Mouse (Mus musculus): Measurements from ENCODE around the gene Vinac1.

DNA sequence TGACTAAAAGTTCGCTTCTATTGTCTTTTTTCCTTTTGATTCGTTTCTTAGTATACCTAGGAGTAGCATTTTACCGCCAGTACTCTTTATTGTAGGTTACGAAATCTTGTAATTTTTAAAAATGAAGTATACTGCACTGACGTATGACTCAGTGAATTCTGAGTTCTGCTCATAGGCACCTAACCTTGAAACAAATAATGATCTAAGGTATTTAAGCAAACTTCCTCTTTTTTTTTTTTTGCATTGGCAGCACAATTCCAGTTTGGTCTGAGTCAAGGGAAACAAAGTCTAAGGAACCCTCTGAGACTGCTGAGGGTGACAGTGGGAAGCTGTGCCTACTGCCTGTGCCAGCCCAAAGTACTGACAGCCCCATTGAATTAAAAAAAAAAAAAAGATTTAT, 35.5 kb upstream of the Vinac1 start:
- TF ChIP-seq CTCF (IDR thresholded peaks at IDR 0.05; ENCODE audit: control insufficient read depth, insufficient read depth, insufficient replicate concordance, low read depth, low read length) (no peak), POLR2A (IDR thresholded peaks at IDR 0.05; ENCODE audit: control insufficient read depth, low read depth, low read length) (no peak)
